Mouse (Mus musculus): ENCODE measurements around the gene Gm572.

DNA sequence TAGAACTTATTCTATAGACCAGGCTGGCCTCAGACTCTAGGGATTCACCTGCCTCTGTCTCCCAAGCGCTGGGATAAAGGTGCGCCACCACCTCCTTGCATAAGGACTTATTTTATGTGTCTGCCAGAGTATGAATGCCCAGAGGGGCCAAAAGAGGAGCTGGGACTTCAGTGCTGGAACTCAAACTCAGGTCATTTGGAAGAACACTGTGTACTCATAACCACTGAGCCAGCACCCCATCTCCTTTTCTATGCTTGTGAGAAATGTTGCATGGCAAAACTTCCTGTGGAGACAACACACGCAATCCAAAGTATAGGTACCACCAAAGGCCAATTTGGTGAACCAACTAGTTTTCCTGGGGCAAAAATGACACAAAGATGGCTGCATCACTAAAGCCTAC lies 46.4 kb upstream of the Gm572 start:
- TF ChIP-seq EP300 (IDR thresholded peaks at IDR 0.05; ENCODE audit: low read depth) (no peak), CTCF (IDR thresholded peaks at IDR 0.05; ENCODE audit: low read depth) (no peak)
